Mouse (Mus musculus) heart, postnatal 0 days (tissue): ENCODE measurements around the gene Yy1. TPM values are rescaled to one million over a fixed set of nuclear protein-coding genes. Genes with fewer than 3 reads are reported as not detected.
A peak's percentile ranks its signal among the peaks of the same experiment; 100 is the strongest.

Experiments used
- ATAC-seq: fragments of 200-750 bp; cut with Nextera tagmentation; 2 replicates; pipeline ENCODE4 v1.8.0; 2017; ENCODE audit warnings: low read depth, moderate number of reproducible peaks, moderate library complexity; ENCODE audit not compliant: insufficient read depth
- DNase-seq: peaks from one replicate; pipeline ENCODE4 v3.0.0-alpha.2; 2016; ENCODE audit warnings: low spot score
- H3K27ac ChIP-seq: fragments of 300-500 bp; sonication (generic); 2 replicates; pipeline ENCODE4 v1.5.1; 2014; ENCODE audit warnings: low read depth, mild to moderate bottlenecking
- H3K27me3 ChIP-seq: fragments of 300-500 bp; sonication (generic); 2 replicates; pipeline ENCODE4 v1.6.1; 2014; ENCODE audit warnings: low read length, mixed read lengths; ENCODE audit not compliant: control insufficient read depth, insufficient read depth
- H3K36me3 ChIP-seq: fragments of 300-500 bp; sonication (generic); replicated peaks from 2 replicates; pipeline ENCODE4 v1.6.1; 2014; ENCODE audit warnings: low read length, mixed read lengths; ENCODE audit not compliant: control insufficient read depth, insufficient read depth
- H3K4me1 ChIP-seq: fragments of 300-500 bp; sonication (generic); 2 replicates; pipeline ENCODE4 v1.6.1; 2014; ENCODE audit warnings: antibody characterized with exemption; ENCODE audit not compliant: control insufficient read depth, insufficient read depth
- H3K4me2 ChIP-seq: fragments of 300-500 bp; sonication (generic); 2 replicates; pipeline ENCODE4 v1.6.1; 2014; ENCODE audit warnings: low read depth, mild to moderate bottlenecking, low read length, moderate library complexity
- H3K4me3 ChIP-seq: fragments of 300-500 bp; sonication (generic); 2 replicates; pipeline ENCODE4 v1.5.1; 2014; ENCODE audit warnings: low read depth, low read length
- H3K9ac ChIP-seq: fragments of 300-500 bp; sonication (generic); replicated peaks from 2 replicates; pipeline ENCODE4 v1.6.1; 2014; ENCODE audit warnings: low read depth, low read length, mixed read lengths
- H3K9me3 ChIP-seq: fragments of 300-500 bp; sonication (generic); replicated peaks from 2 replicates; pipeline ENCODE4 v1.6.1; 2016; ENCODE audit warnings: low read length; ENCODE audit not compliant: control insufficient read depth
- CTCF ChIP-seq: IDR thresholded peaks from 2 replicates; pipeline ENCODE4 v1.5.1; 2016; ENCODE audit warnings: antibody characterized with exemption, control low read depth, low read depth
- EP300 ChIP-seq: IDR thresholded peaks from 2 replicates; pipeline ENCODE4 v1.6.1; 2016; ENCODE audit warnings: antibody characterized with exemption, low read depth
- WGBS: fragments of 180-500 bp; shearing (Covaris S2); extraction: QIAGEN DNeasy Blood & Tissue Kit; methylation state at CpG from one replicate; pipeline ENCODE4 v1.1.7; 2014; 5-methylcytosine and 5-hydroxymethylcytosine counted together
- polyA plus RNA-seq: library from polyadenylated mRNA; unstranded; fragments of >200 nt; fragmentation: Nextera tagmentation; extraction: Ambion mirVana; gene quantifications from 2 replicates; pipeline ENCODE4 v1.2.1, GENCODE M21; 2015
- total RNA-seq: library from RNA; depleted of rRNA; stranded (reverse); fragments of >200 nt; gene quantifications from 2 replicates; pipeline ENCODE4 v1.2.3, GENCODE M21; 2014; ENCODE audit warnings: low replicate concordance

Yy1 gene
- total and polyA plus RNA-seq, 2 experiments from 2014 or later: 7.6 to 21.5 TPM

- Histone ChIP-seq H3K4me3 (no peak overlapping the region), H3K27ac (no peak overlapping the region), H3K9me3 (no peaks in the 10 kb centered on the region), H3K4me2 (no peak overlapping the region), H3K4me1 (no peaks in the 10 kb centered on the region), H3K27me3 (no peaks in the 10 kb centered on the region), H3K9ac (no peak overlapping the region), H3K36me3 (peaks cover 24% of the 10 kb centered on the region; the same call in 1 of the 2 replicates)
- DNase-seq (no peak), ATAC-seq (no peak)
- TF ChIP-seq EP300: no peak
- TF ChIP-seq CTCF: no peak
- 61% methylated on average over 11 of the region's 11 CpGs for WGBS
These were observed 23.8 kb downstream of the Yy1 start for GRCm38 (mm10) chr12:108816569-108816968.

GRCm38 (mm10) chr12:108820461-108820860, 27.7 kb downstream of the Yy1 start:
- WGBS: 57% methylated on average over 4 of the region's 4 CpGs
- no peak for ATAC-seq
- no peak for TF ChIP-seq CTCF
- TF ChIP-seq EP300: no peak

GRCm38 (mm10) chr12:108823036-108823435, 30.3 kb downstream of the Yy1 start:
- Histone ChIP-seq H3K9me3 (no peaks in the 10 kb centered on the region), H3K9ac (no peak overlapping the region), H3K27ac (no peak overlapping the region), H3K4me2 (no peak overlapping the region), H3K27me3 (no peaks in the 10 kb centered on the region), H3K4me3 (no peak overlapping the region), H3K36me3 (0 out of 2 replicates have a peak, but pooled peaks cover 6% of the 10 kb centered on the region), H3K4me1 (no peaks in the 10 kb centered on the region)
- no peak for TF ChIP-seq EP300
- WGBS: 66% methylated on average over 8 of the region's 8 CpGs
- DNase-seq: no peak
- no peak for ATAC-seq

More at GRCm38 (mm10) chr12:108820461-108820860, 27.7 kb downstream of the Yy1 start:
- Histone ChIP-seq H3K4me3 (no peak overlapping the region), H3K36me3 (0 out of 2 replicates have a peak, but pooled peaks cover 7% of the 10 kb centered on the region), H3K4me2 (no peak overlapping the region), H3K27me3 (no peaks in the 10 kb centered on the region), H3K9me3 (no peaks in the 10 kb centered on the region), H3K9ac (0 out of 2 replicates have a peak overlapping the region, but pooled peaks have one; percentile 9), H3K27ac (no peak overlapping the region), H3K4me1 (no peaks in the 10 kb centered on the region)
- DNase-seq: no peak

- 88% methylated on average over 15 of the region's 15 CpGs for WGBS
These were observed 31.6 kb downstream of the Yy1 start for GRCm38 (mm10) chr12:108824225-108824874.

GRCm38 (mm10) chr12:108825561-108826224, 32.9 kb downstream of the Yy1 start:
- WGBS: 92% methylated on average over 13 of the region's 13 CpGs
- H3K9me3 ChIP-seq: 0 out of 2 replicates have a peak, but pooled peaks cover 3% of the 10 kb centered on the region

More at GRCm38 (mm10) chr12:108824225-108824874, 31.6 kb downstream of the Yy1 start:
- Histone ChIP-seq H3K4me1 (no peaks in the 10 kb centered on the region), H3K4me3 (no peak overlapping the region), H3K27me3 (no peaks in the 10 kb centered on the region), H3K9me3 (0 out of 2 replicates have a peak, but pooled peaks cover 3% of the 10 kb centered on the region), H3K27ac (no peak overlapping the region), H3K4me2 (no peak overlapping the region), H3K9ac (no peak overlapping the region), H3K36me3 (0 out of 2 replicates have a peak, but pooled peaks cover 11% of the 10 kb centered on the region)
- ATAC-seq (no peak), DNase-seq (no peak)
- no peak for TF ChIP-seq CTCF
- no peak for TF ChIP-seq EP300

More at GRCm38 (mm10) chr12:108825561-108826224, 32.9 kb downstream of the Yy1 start:
- Histone ChIP-seq H3K9ac (no peak overlapping the region), H3K4me3 (no peak overlapping the region), H3K4me1 (no peaks in the 10 kb centered on the region), H3K36me3 (0 out of 2 replicates have a peak, but pooled peaks cover 11% of the 10 kb centered on the region), H3K27ac (no peak overlapping the region), H3K4me2 (no peak overlapping the region), H3K27me3 (no peaks in the 10 kb centered on the region)
- TF ChIP-seq CTCF: no peak
- TF ChIP-seq EP300: no peak
- no peak for ATAC-seq
- no peak for DNase-seq
